Mouse (Mus musculus) thymus, adult 2 months (tissue): ENCODE results near the gene Tmed10.

Experiments used
- CTCF ChIP-seq: fragments of 200-500 bp; IDR thresholded peaks from 2 replicates; pipeline ENCODE4 v1.5.1; 2012; ENCODE audit warnings: mild to moderate bottlenecking, control low read depth, low read length, moderate library complexity, borderline replicate concordance; ENCODE audit not compliant: control insufficient read depth, poor library complexity, insufficient read depth; ENCODE audit errors: extremely low read depth
- POLR2A ChIP-seq: fragments of 200-500 bp; IDR thresholded peaks from 2 replicates; pipeline ENCODE4 v1.6.1; 2012; ENCODE audit warnings: mild to moderate bottlenecking, low read length, control low read depth, moderate library complexity; ENCODE audit not compliant: control insufficient read depth, poor library complexity, insufficient read depth; ENCODE audit errors: extremely low read depth

- TF ChIP-seq POLR2A (no peak), CTCF (no peak)
Observed at GRCm38 (mm10) chr12:85361165-85361564, 13.5 kb downstream of the Tmed10 start.
